In the genomic region with DNA sequence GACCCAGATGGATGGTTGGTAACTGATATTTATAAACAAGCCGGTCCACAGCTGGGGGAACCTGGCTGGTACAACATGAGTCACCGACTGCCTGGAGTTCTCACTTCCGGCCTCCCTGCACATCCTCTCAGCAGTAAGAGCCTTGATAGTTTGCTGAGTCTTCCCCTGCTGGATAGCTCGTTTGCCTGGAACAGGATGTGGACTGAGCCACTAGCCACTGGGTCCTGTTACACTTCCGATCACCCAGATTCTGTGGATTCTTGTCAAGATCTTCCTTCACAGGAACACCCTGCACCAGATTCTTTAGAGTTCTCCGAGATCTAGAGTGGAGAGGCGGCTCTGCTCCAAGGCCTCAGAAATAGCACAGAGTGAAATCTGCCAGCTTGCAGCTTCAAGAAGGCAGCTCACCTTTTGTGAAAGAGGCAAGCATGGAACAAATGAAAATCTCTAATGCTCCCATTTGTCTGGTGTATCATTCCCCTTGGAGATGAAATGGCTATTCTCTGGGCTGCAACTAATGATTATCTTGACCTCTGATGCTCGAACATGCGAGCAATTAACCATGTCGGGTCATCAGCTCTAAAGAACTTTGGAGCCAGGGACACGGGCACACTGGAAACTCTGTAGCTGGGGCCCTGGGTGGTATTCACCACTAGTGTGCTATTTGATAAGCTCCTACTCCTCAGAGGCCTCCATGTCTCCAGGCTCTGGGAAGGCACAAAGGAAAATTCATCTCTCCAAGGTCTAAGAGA, we compare ENCODE assay signal across 10 mouse cellular contexts.
DNase-seq lines count a peak whose midpoint lies in the region; ATAC-seq and TF ChIP-seq lines count a peak whose summit lies in the region.
"Had no signal": no experiment of that assay in that cellular context is flagged by ENCODE, and none has a peak within 500 bp of the region (broad histone marks: within the 10 kb centered on the region; RNA-seq: fewer than 3 reads in every experiment).

No protein-coding gene starts in this region.

- no peaks in the 10 kb centered on the region for H3K9me3 ChIP-seq in lung, embryonic 14.5 days (ENCODE audit: low read depth, low read length)
- H3K9me3 ChIP-seq in embryonic facial prominence, embryonic 15.5 days (replicated peaks) = no peaks in the 10 kb centered on the region
- H3K9me3 ChIP-seq in midbrain, embryonic 16.5 days (replicated peaks; ENCODE audit: control insufficient read depth, low read length, poor library complexity, severe bottlenecking) = no peaks in the 10 kb centered on the region
- H3K9me3 ChIP-seq: neural tube, embryonic 13.5 days had no signal

- H3K4me1 ChIP-seq in lung, embryonic 14.5 days (ENCODE audit: insufficient read depth) = peaks cover 3% of the 10 kb centered on the region; the same call in 1 of the 2 replicates
- H3K4me1 ChIP-seq in embryonic facial prominence, embryonic 15.5 days = peaks cover 18% of the 10 kb centered on the region
- H3K4me1 ChIP-seq in midbrain, embryonic 16.5 days (ENCODE audit: control insufficient read depth, insufficient read depth, low read length) = no peaks in the 10 kb centered on the region
- H3K4me1 ChIP-seq: neural tube, embryonic 13.5 days had no signal

- H3K4me2 ChIP-seq in lung, embryonic 14.5 days = no peak overlapping the region
- no peak overlapping the region for H3K4me2 ChIP-seq in embryonic facial prominence, embryonic 15.5 days (replicated peaks)
- no peak overlapping the region for H3K4me2 ChIP-seq in midbrain, embryonic 16.5 days (ENCODE audit: low read length)
- H3K4me2 ChIP-seq: neural tube, embryonic 13.5 days had no signal

- no peak overlapping the region for H3K4me3 ChIP-seq in lung, embryonic 14.5 days (ENCODE audit: low read depth, low read length)
- no peak overlapping the region for H3K4me3 ChIP-seq in embryonic facial prominence, embryonic 15.5 days (replicated peaks)
- no peak overlapping the region for H3K4me3 ChIP-seq in midbrain, embryonic 16.5 days (ENCODE audit: low read depth, low read length)
- H3K4me3 ChIP-seq: neural tube, embryonic 13.5 days had no signal

- ATAC-seq in frontal cortex, adult (ENCODE audit: low TSS enrichment) = peak; percentile 88
- peak; percentile 54; the same call in 1 of the 2 replicates for ATAC-seq in lung, embryonic 14.5 days (ENCODE audit: insufficient read depth)
- ATAC-seq in embryonic facial prominence, embryonic 15.5 days (ENCODE audit: insufficient number of reproducible peaks, low FRiP score, low TSS enrichment, low read depth) = no peak
- no peak for ATAC-seq in midbrain, embryonic 16.5 days
- no peak for ATAC-seq in cerebellum, adult (ENCODE audit: insufficient number of reproducible peaks, low FRiP score, low TSS enrichment)

- no peaks in the 10 kb centered on the region for H3K27me3 ChIP-seq in lung, embryonic 14.5 days (ENCODE audit: insufficient read depth, low read length)
- H3K27me3 ChIP-seq in embryonic facial prominence, embryonic 15.5 days = no peaks in the 10 kb centered on the region
- H3K27me3 ChIP-seq in midbrain, embryonic 16.5 days (ENCODE audit: control insufficient read depth, insufficient read depth, low read depth, low read length) = no peaks in the 10 kb centered on the region
- H3K27me3 ChIP-seq: neural tube, embryonic 13.5 days had no signal

- H3K36me3 ChIP-seq in lung, embryonic 14.5 days (ENCODE audit: insufficient read depth) = no peaks in the 10 kb centered on the region
- H3K36me3 ChIP-seq in embryonic facial prominence, embryonic 15.5 days = no peaks in the 10 kb centered on the region
- H3K36me3 ChIP-seq in midbrain, embryonic 16.5 days (ENCODE audit: control insufficient read depth, insufficient read depth, low read length) = no peaks in the 10 kb centered on the region
- H3K36me3 ChIP-seq: neural tube, embryonic 13.5 days had no signal

- DNase-seq in frontal cortex, postnatal 25 days (ENCODE audit: low spot score in 2 of 2) = no peak
- peak; percentile 56 for DNase-seq in lung, embryonic 14.5 days
- DNase-seq in lung, postnatal 25 days (ENCODE audit: low spot score) = no peak
- peak; percentile 1 for DNase-seq in lung, postnatal 36 days
- DNase-seq: heart, postnatal 14 days had no signal

- no peak for TF ChIP-seq CTCF in lung, embryonic 14.5 days (IDR thresholded peaks at IDR 0.05; ENCODE audit: low read depth)

- 49% methylated on average over 11 of the region's 11 CpGs for WGBS in lung, embryonic 14.5 days
- WGBS in embryonic facial prominence, embryonic 15.5 days = 46% methylated on average over 11 of the region's 11 CpGs
- WGBS in midbrain, embryonic 16.5 days = 77% methylated on average over 11 of the region's 11 CpGs

- no peak overlapping the region for H3K27ac ChIP-seq in lung, embryonic 14.5 days (ENCODE audit: low read depth)
- peak overlapping the region; percentile 55 for H3K27ac ChIP-seq in embryonic facial prominence, embryonic 15.5 days (replicated peaks)
- no peak overlapping the region for H3K27ac ChIP-seq in midbrain, embryonic 16.5 days (ENCODE audit: low read length)
- H3K27ac ChIP-seq: neural tube, embryonic 13.5 days had no signal

- H3K9ac ChIP-seq in lung, embryonic 14.5 days = no peak overlapping the region
- no peak overlapping the region for H3K9ac ChIP-seq in embryonic facial prominence, embryonic 15.5 days
- no peak overlapping the region for H3K9ac ChIP-seq in midbrain, embryonic 16.5 days (ENCODE audit: low read depth, low read length)
- H3K9ac ChIP-seq: neural tube, embryonic 13.5 days had no signal

Comparison
In these comparisons a context has a peak if more than half of its experiments do, and no peak if none do; other contexts are left out.
1. DNase-seq: peak in lung, embryonic 14.5 days (single experiment) and lung, postnatal 36 days (single experiment); none in frontal cortex, postnatal 25 days (0 of 2) and lung, postnatal 25 days (single experiment).
2. ATAC-seq: peak in frontal cortex, adult (single experiment) and lung, embryonic 14.5 days (single experiment); none in embryonic facial prominence, embryonic 15.5 days (single experiment), midbrain, embryonic 16.5 days (single experiment) and cerebellum, adult (single experiment).